Mouse (Mus musculus): ENCODE data around the gene Ephx4. TPM values are rescaled to one million over a fixed set of nuclear protein-coding genes. Genes with fewer than 3 reads are reported as not detected.

The Ephx4 gene
- 0.59 and 0.81 TPM in 2 replicates for polyA plus RNA-seq (2012; rRNA removed)

GRCm38 (mm10) chr5:107402436-107402835 is at the start of gene Ephx4:
TSS of gene Ephx4 (plus strand) at chr5:107402736.

GRCm38 (mm10) chr5:107431249-107431648 is 28.7 kb downstream of the Ephx4 start, which contains the start of gene Lpcat2b:
TSS of gene Lpcat2b (plus strand) at chr5:107431549.

GRCm38 (mm10) chr5:107437464-107438281 is 35.1 kb downstream of the Ephx4 start, which contains the start of gene Btbd8:
TSS of gene Btbd8 (plus strand) at chr5:107437997.

Other genes starting within 250 kb of the Ephx4 start
- 7.2 and 9.4 TPM in 2 replicates for gene Tgfbr3, start 113.1 kb upstream of the Ephx4 start, polyA plus RNA-seq (2012; rRNA removed)
- 0.89 and 2.7 TPM in 2 replicates for gene Brdt, start 71.6 kb upstream of the Ephx4 start, polyA plus RNA-seq (2012; rRNA removed)
- gene Lpcat2b, start 28.8 kb downstream of the Ephx4 start, polyA plus RNA-seq (2012; rRNA removed), result not detected in 2 replicates
- gene Btbd8, start 35.3 kb downstream of the Ephx4 start, polyA plus RNA-seq (2012; rRNA removed), result 8.0 and 9.6 TPM in 2 replicates
- gene Gm42669, start 104.9 kb downstream of the Ephx4 start, polyA plus RNA-seq (2012; rRNA removed), result 0.10 and 0.14 TPM in 2 replicates
- 0.01 and 0.04 TPM in 2 replicates for gene 1700028K03Rik, start 132.0 kb downstream of the Ephx4 start, polyA plus RNA-seq (2012; rRNA removed)
- 10.1 and 13.8 TPM in 2 replicates for gene Rpap2, start 194.6 kb downstream of the Ephx4 start, polyA plus RNA-seq (2012; rRNA removed)
- 15.2 and 23.3 TPM in 2 replicates for gene Glmn, start 195.2 kb downstream of the Ephx4 start, polyA plus RNA-seq (2012; rRNA removed)